Mouse (Mus musculus): ENCODE data around the gene Syt17. TPM values are rescaled to one million over a fixed set of nuclear protein-coding genes. Genes with fewer than 3 reads are reported as not detected.

Syt17 gene
- 18.6 and 22.3 TPM in 2 replicates for polyA plus RNA-seq (2014; fragmentation: Nextera tagmentation; extraction: Ambion mirVana)

- Histone ChIP-seq H3K4me1 (replicated peaks; ENCODE audit: control insufficient read depth, insufficient read depth, low read length) (peaks cover 12% of the 10 kb centered on the region), H3K9me3 (ENCODE audit: control insufficient read depth, low read length) (no peaks in the 10 kb centered on the region), H3K4me2 (replicated peaks) (peak within 1 kb of the TSS; percentile 96), H3K27me3 (ENCODE audit: control insufficient read depth, insufficient read depth, low read length) (peaks cover 3% of the 10 kb centered on the region; the same call in 1 of the 2 replicates), H3K9ac (peak within 1 kb of the TSS; percentile 75), H3K27ac (no peak within 1 kb of the TSS), H3K4me3 (replicated peaks; ENCODE audit: low read length) (peak within 1 kb of the TSS; percentile 65), H3K36me3 (replicated peaks; ENCODE audit: control insufficient read depth, insufficient read depth) (no peaks in the 10 kb centered on the region)
- under 1% methylated on average over 57 of the region's 58 CpGs for WGBS
- DNase-seq (ENCODE audit: low spot score) (peak; percentile 62), ATAC-seq (ENCODE audit: low FRiP score) (peak; percentile 71)
Observed at GRCm38 (mm10) chr7:118448134-118448967, at the start of gene Syt17. TSS of gene Syt17 (minus strand) at chr7:118448222.

GRCm38 (mm10) chr7:118494892-118495579, 47.0 kb upstream of the Syt17 start:
- Histone ChIP-seq H3K9ac (no peak overlapping the region), H3K4me1 (replicated peaks; ENCODE audit: control insufficient read depth, insufficient read depth, low read length) (peaks cover 6% of the 10 kb centered on the region; the same call in 1 of the 2 replicates), H3K4me2 (replicated peaks) (no peak overlapping the region), H3K27ac (no peak overlapping the region), H3K36me3 (replicated peaks; ENCODE audit: control insufficient read depth, insufficient read depth) (no peaks in the 10 kb centered on the region), H3K4me3 (replicated peaks; ENCODE audit: low read length) (no peak overlapping the region), H3K9me3 (ENCODE audit: control insufficient read depth, low read length) (no peaks in the 10 kb centered on the region), H3K27me3 (ENCODE audit: control insufficient read depth, insufficient read depth, low read length) (peaks cover 32% of the 10 kb centered on the region)
- 80% methylated on average over 4 of the region's 4 CpGs for WGBS
- no peak for ATAC-seq (ENCODE audit: low FRiP score)
- DNase-seq (ENCODE audit: low spot score), result no peak

DNA sequence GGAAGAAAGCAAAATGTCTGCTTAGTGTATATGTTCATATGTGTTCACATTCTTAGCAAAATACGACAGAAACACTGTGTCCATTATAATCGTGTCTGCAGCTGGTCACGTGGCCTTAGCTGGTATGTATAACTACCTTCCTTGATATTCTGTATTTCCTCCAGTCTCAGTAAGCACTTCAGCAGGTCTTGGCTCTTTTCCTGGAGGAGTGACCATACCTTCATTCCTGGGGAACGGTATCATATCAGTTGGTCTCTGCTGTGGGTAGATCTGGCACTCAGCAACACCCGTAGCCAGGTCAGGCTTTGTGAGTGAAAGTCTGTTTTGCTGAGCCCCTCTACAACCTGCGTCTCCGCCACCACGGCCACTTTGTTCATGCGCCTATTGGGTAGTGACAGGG, 45.9 kb upstream of the Syt17 start:
- Histone ChIP-seq H3K4me2 (replicated peaks) (no peak overlapping the region), H3K36me3 (replicated peaks; ENCODE audit: control insufficient read depth, insufficient read depth) (no peaks in the 10 kb centered on the region), H3K4me3 (replicated peaks; ENCODE audit: low read length) (no peak overlapping the region), H3K9me3 (ENCODE audit: control insufficient read depth, low read length) (no peaks in the 10 kb centered on the region), H3K27me3 (ENCODE audit: control insufficient read depth, insufficient read depth, low read length) (peaks cover 43% of the 10 kb centered on the region), H3K27ac (no peak overlapping the region), H3K4me1 (replicated peaks; ENCODE audit: control insufficient read depth, insufficient read depth, low read length) (peaks cover 6% of the 10 kb centered on the region; the same call in 1 of the 2 replicates), H3K9ac (no peak overlapping the region)
- WGBS, result 93% methylated on average over 9 of the region's 9 CpGs
- ATAC-seq (ENCODE audit: low FRiP score), result no peak
- DNase-seq (ENCODE audit: low spot score), result no peak

GRCm38 (mm10) chr7:118491431-118492147, 43.6 kb upstream of the Syt17 start, which contains the start of gene Itpripl2:
TSS of gene Itpripl2 (minus strand) at chr7:118491975.
- Histone ChIP-seq H3K4me1 (replicated peaks; ENCODE audit: control insufficient read depth, insufficient read depth, low read length) (peaks cover 6% of the 10 kb centered on the region; the same call in 1 of the 2 replicates), H3K36me3 (replicated peaks; ENCODE audit: control insufficient read depth, insufficient read depth) (no peaks in the 10 kb centered on the region), H3K9ac (peak within 1 kb of the TSS; percentile 67), H3K4me2 (replicated peaks) (peak within 1 kb of the TSS; percentile 68), H3K27me3 (ENCODE audit: control insufficient read depth, insufficient read depth, low read length) (peaks cover 54% of the 10 kb centered on the region), H3K4me3 (replicated peaks; ENCODE audit: low read length) (peak within 1 kb of the TSS; percentile 46), H3K27ac (peak within 1 kb of the TSS; percentile 54), H3K9me3 (ENCODE audit: control insufficient read depth, low read length) (no peaks in the 10 kb centered on the region)
- under 1% methylated on average over 53 of the region's 55 CpGs for WGBS
- ATAC-seq (ENCODE audit: low FRiP score) (peak; percentile 75), DNase-seq (ENCODE audit: low spot score) (peak; percentile 27)

- H3K36me3 ChIP-seq (replicated peaks; ENCODE audit: control insufficient read depth, insufficient read depth), result no peaks in the 10 kb centered on the region
- no peaks in the 10 kb centered on the region for H3K9me3 ChIP-seq (ENCODE audit: control insufficient read depth, low read length)
- WGBS, result 4% methylated on average over 67 of the region's 67 CpGs
Observed at GRCm38 (mm10) chr7:118490666-118491430, 42.8 kb upstream of the Syt17 start.

GRCm38 (mm10) chr7:118489706-118490665, 42.0 kb upstream of the Syt17 start:
- Histone ChIP-seq H3K4me1 (replicated peaks; ENCODE audit: control insufficient read depth, insufficient read depth, low read length) (peaks cover 6% of the 10 kb centered on the region; the same call in 1 of the 2 replicates), H3K36me3 (replicated peaks; ENCODE audit: control insufficient read depth, insufficient read depth) (no peaks in the 10 kb centered on the region), H3K27me3 (ENCODE audit: control insufficient read depth, insufficient read depth, low read length) (peaks cover 54% of the 10 kb centered on the region), H3K9ac (no peak overlapping the region), H3K4me2 (replicated peaks) (peak overlapping the region; percentile 68), H3K27ac (no peak overlapping the region), H3K4me3 (replicated peaks; ENCODE audit: low read length) (peak overlapping the region; percentile 46), H3K9me3 (ENCODE audit: control insufficient read depth, low read length) (no peaks in the 10 kb centered on the region)
- DNase-seq (ENCODE audit: low spot score) (no peak), ATAC-seq (ENCODE audit: low FRiP score) (0 out of 2 replicates have a peak, but pooled peaks have one; percentile 12)
- WGBS, result 11% methylated on average over 57 of the region's 57 CpGs

More at GRCm38 (mm10) chr7:118490666-118491430, 42.8 kb upstream of the Syt17 start:
- peak overlapping the region; percentile 46 for H3K4me3 ChIP-seq (replicated peaks; ENCODE audit: low read length)
- H3K9ac ChIP-seq, result peak overlapping the region; percentile 67
- no peak for DNase-seq (ENCODE audit: low spot score)
- peak overlapping the region; percentile 68 for H3K4me2 ChIP-seq (replicated peaks)
- peaks cover 6% of the 10 kb centered on the region; the same call in 1 of the 2 replicates for H3K4me1 ChIP-seq (replicated peaks; ENCODE audit: control insufficient read depth, insufficient read depth, low read length)
- H3K27me3 ChIP-seq (ENCODE audit: control insufficient read depth, insufficient read depth, low read length), result peaks cover 54% of the 10 kb centered on the region
- H3K27ac ChIP-seq, result peak overlapping the region; percentile 54; the same call in 1 of the 2 replicates
- ATAC-seq (ENCODE audit: low FRiP score), result peak; percentile 41

DNA sequence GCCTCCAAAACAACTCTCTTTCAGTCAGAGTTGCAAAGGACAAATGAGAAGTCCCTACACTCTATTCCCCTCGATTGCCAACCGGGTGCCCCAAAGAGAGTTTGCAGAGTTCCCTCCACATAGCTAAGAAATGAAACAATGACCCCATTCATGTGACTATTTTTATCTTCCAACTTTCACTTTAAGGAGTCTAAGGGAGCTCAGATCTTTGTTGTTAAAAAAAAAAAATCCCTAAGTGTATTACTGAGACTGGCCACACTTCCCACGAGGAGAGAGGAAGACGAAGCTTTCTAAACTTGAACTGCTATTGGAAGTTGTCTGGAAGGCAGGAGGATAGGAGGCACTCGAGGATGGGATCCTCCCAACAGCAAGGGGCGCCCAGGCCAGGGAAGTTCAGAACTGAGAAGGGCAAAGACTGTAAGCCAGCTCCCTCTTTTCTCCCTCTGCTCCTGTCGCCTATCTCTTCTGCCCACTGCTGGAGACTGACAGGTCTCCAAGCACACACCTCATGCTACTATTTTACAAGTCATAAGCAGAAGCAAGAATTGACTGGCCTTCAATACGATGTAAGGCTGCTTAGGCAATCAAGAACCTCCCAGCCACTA, 40.1 kb upstream of the Syt17 start:
- ATAC-seq (ENCODE audit: low FRiP score), result no peak
- Histone ChIP-seq H3K27me3 (ENCODE audit: control insufficient read depth, insufficient read depth, low read length) (peaks cover 52% of the 10 kb centered on the region), H3K4me3 (replicated peaks; ENCODE audit: low read length) (no peak overlapping the region), H3K9ac (no peak overlapping the region), H3K4me1 (replicated peaks; ENCODE audit: control insufficient read depth, insufficient read depth, low read length) (peaks cover 6% of the 10 kb centered on the region; the same call in 1 of the 2 replicates), H3K9me3 (ENCODE audit: control insufficient read depth, low read length) (no peaks in the 10 kb centered on the region), H3K36me3 (replicated peaks; ENCODE audit: control insufficient read depth, insufficient read depth) (no peaks in the 10 kb centered on the region), H3K27ac (no peak overlapping the region), H3K4me2 (replicated peaks) (peak overlapping the region; percentile 1; the same call in 1 of the 2 replicates)
- DNase-seq (ENCODE audit: low spot score), result no peak
- 26% methylated on average over 8 of the region's 8 CpGs for WGBS
